Mouse (Mus musculus) CH12.LX (cell line): ENCODE data around the gene Gpr50. TPM values are rescaled to one million over a fixed set of nuclear protein-coding genes. Genes with fewer than 3 reads are reported as not detected.

ENCODE experiments used
- DNase-seq: peaks from one replicate; pipeline ENCODE4 v3.0.0-alpha.2; 2013; ENCODE audit errors: extremely low read depth
- H3K27ac ChIP-seq: 2 replicates; pipeline ENCODE4 v1.5.1; 2012; ENCODE audit warnings: low read depth, mild to moderate bottlenecking, control low read depth, moderate library complexity; ENCODE audit not compliant: insufficient read depth
- H3K27me3 ChIP-seq: replicated peaks from 2 replicates; pipeline ENCODE3; 2012; ENCODE audit warnings: inconsistent platforms
- H3K36me3 ChIP-seq, 2 experiments: replicated peaks in 1 of 2; 2 replicates each; pipeline versions ENCODE3 to v1.6.1; 2012; ENCODE audit warnings: inconsistent platforms in 1 of 2, low read length in 1 of 2, mild to moderate bottlenecking in 1 of 2, mixed read lengths in 1 of 2, moderate library complexity in 1 of 2; ENCODE audit not compliant: control insufficient read depth in 1 of 2, insufficient read depth in 1 of 2
- H3K4me1 ChIP-seq, 2 experiments: 2 replicates each; pipeline ENCODE4 v1.6.1; 2012; ENCODE audit warnings: inconsistent platforms in 1 of 2, moderate library complexity in 1 of 2; ENCODE audit not compliant: insufficient read depth in 2 of 2, control insufficient read depth in 1 of 2
- H3K4me2 ChIP-seq: 2 replicates; pipeline ENCODE4 v1.6.1; 2012; ENCODE audit warnings: low read depth, mild to moderate bottlenecking, control low read depth; ENCODE audit not compliant: poor library complexity, insufficient read depth, severe bottlenecking
- H3K4me3 ChIP-seq, 3 experiments: fragments of 150-350 bp in 1 of 3; sonication (generic) in 1 of 3; replicated peaks in 1 of 3; 2 replicates each; pipeline versions ENCODE3 to v1.5.1; 2011 to 2012; ENCODE audit warnings: low read depth in 2 of 3, low read length in 2 of 3, mild to moderate bottlenecking in 2 of 3, moderate library complexity in 2 of 3, control low read depth in 1 of 3, improper control_type of control experiment in 1 of 3, inconsistent platforms in 1 of 3, mixed read lengths in 1 of 3; ENCODE audit not compliant: poor library complexity in 1 of 3
- H3K79me2 ChIP-seq: replicated peaks from 2 replicates; pipeline ENCODE4 v1.6.1; 2012; ENCODE audit warnings: mild to moderate bottlenecking, moderate library complexity; ENCODE audit not compliant: control insufficient read depth, poor library complexity, insufficient read depth, severe bottlenecking; ENCODE audit errors: extremely low read depth
- H3K9ac ChIP-seq: 2 replicates; pipeline ENCODE4 v1.6.1; 2012; ENCODE audit warnings: low read depth, mild to moderate bottlenecking, control low read depth, moderate library complexity; ENCODE audit not compliant: insufficient read depth
- H3K9me3 ChIP-seq: replicated peaks from 2 replicates; pipeline ENCODE3; 2012; ENCODE audit warnings: low read length, inconsistent platforms, mixed read lengths
- BHLHE40 ChIP-seq: IDR thresholded peaks from 2 replicates; pipeline ENCODE4 v1.6.1; 2011; ENCODE audit warnings: mild to moderate bottlenecking, low read depth, low read length, improper control_type of control experiment
- CHD2 ChIP-seq: IDR thresholded peaks from 2 replicates; pipeline ENCODE4 v1.6.1; 2011; ENCODE audit warnings: low read length, improper control_type of control experiment
- CTCF ChIP-seq, 2 experiments: IDR thresholded peaks in 1 of 2; conservative IDR thresholded peaks in 1 of 2; 2 replicates each; pipeline ENCODE4 v1.5.1; 2011 to 2012; ENCODE audit warnings: low read depth in 2 of 2, low read length in 2 of 2, improper control_type of control experiment in 1 of 2, inconsistent platforms in 1 of 2, mild to moderate bottlenecking in 1 of 2, moderate library complexity in 1 of 2
- EP300 ChIP-seq: IDR thresholded peaks from 2 replicates; pipeline ENCODE4 v1.6.1; 2011; ENCODE audit warnings: low read length, improper control_type of control experiment
- JUN ChIP-seq: IDR thresholded peaks from 2 replicates; pipeline ENCODE4 v1.6.1; 2011; ENCODE audit warnings: low read depth, mild to moderate bottlenecking, low read length, improper control_type of control experiment, moderate library complexity; ENCODE audit not compliant: insufficient read depth
- KAT2A ChIP-seq: IDR thresholded peaks from 2 replicates; pipeline ENCODE4 v1.6.1; 2012; ENCODE audit warnings: low read length, improper control_type of control experiment, inconsistent platforms; ENCODE audit not compliant: insufficient replicate concordance
- MAX ChIP-seq: IDR thresholded peaks from 2 replicates; pipeline ENCODE4 v1.6.1; 2011; ENCODE audit warnings: low read length, improper control_type of control experiment
- POLR2A ChIP-seq: IDR thresholded peaks from 2 replicates; pipeline ENCODE4 v1.6.1; 2011; ENCODE audit warnings: low read depth, mild to moderate bottlenecking, improper control_type of control experiment, low read length
- POLR2AphosphoS2 ChIP-seq: IDR thresholded peaks from 2 replicates; pipeline ENCODE4 v1.6.1; 2011; ENCODE audit warnings: low read depth, low read length, improper control_type of control experiment
- RAD21 ChIP-seq: IDR thresholded peaks from 2 replicates; pipeline ENCODE4 v1.6.1; 2011; ENCODE audit warnings: low read depth, mild to moderate bottlenecking, low read length, improper control_type of control experiment, moderate library complexity
- RCOR1 ChIP-seq: conservative IDR thresholded peaks from 2 replicates; pipeline ENCODE4 v1.6.1; 2012; ENCODE audit warnings: low read depth, mild to moderate bottlenecking, inconsistent platforms, low read length, improper control_type of control experiment
- SMC3 ChIP-seq: IDR thresholded peaks from 2 replicates; pipeline ENCODE4 v1.6.1; 2011; ENCODE audit warnings: low read depth, low read length, improper control_type of control experiment
- ZMIZ1 ChIP-seq: IDR thresholded peaks from 2 replicates; pipeline ENCODE4 v1.6.1; 2012; ENCODE audit warnings: low read depth, mild to moderate bottlenecking, inconsistent platforms, low read length, improper control_type of control experiment
- dilution Hi-C: fragments of 300-500 bp; cut with MboI; formaldehyde crosslinking; loops from 2 replicates; pipeline ENCODE4 v1.14.3; 2020; ENCODE audit warnings: low sequenced_read_pairs; ENCODE audit not compliant: extremely low pct_unique_long_range_greater_than_20kb, extremely low pct_ligation_motif_present
- in situ Hi-C: fragments of 300-500 bp; cut with MboI; formaldehyde crosslinking; loops from 3 replicates; pipeline ENCODE4 v1.14.3; 2019; ENCODE audit warnings: low sequenced_read_pairs, low pct_ligation_motif_present, low pct_unique_long_range_greater_than_20kb, mixed read lengths
- polyA plus RNA-seq: library from polyadenylated mRNA; unstranded; fragments of >175 nt; gene quantifications from 2 replicates; pipeline ENCODE4 v1.2.1, GENCODE M21; 2012; ENCODE audit warnings: low read depth; ENCODE audit not compliant: insufficient read length
- total RNA-seq, 2 experiments: library from RNA; depleted of rRNA; stranded (reverse); fragments of 300-350 nt in 1 of 2; fragments of >200 nt in 1 of 2; gene quantifications; 2 replicates each; pipeline ENCODE4 v1.2.3; 2012 to 2014

The Gpr50 gene
- total and polyA plus RNA-seq, 3 experiments: not detected

DNA sequence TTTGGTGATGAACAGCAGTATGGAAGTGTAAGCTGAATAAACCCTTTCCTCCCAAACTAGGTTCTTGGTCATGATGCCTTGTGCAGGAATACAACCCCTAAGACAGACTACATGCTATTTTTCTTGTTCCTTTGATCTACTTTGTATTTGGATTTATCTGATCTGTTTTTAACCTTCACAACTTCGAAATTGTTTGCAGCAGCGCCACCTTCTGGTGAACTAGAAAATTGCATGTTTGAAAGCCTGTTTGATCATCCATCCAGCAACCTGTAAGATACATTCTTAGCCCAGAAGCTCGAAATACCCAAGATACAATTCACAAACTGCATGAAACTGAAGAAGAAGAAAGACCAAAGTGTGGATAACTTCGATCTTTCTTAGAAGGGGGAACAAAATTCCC lies 35.2 kb upstream of the Gpr50 start:
- no peaks in the 10 kb centered on the region for H3K4me1 ChIP-seq
- H3K9me3 ChIP-seq: no peaks in the 10 kb centered on the region
- no peak overlapping the region for H3K9ac ChIP-seq
- no peak overlapping the region for H3K4me3 ChIP-seq
- TF ChIP-seq ZMIZ1 (no peak), CTCF (conservative IDR thresholded peaks at IDR 0.05 in 1 of 2, IDR thresholded peaks at IDR 0.05 in 1 of 2; ENCODE audit: low read depth in 2 of 2, low read length in 2 of 2) (peak; percentile 44 to 62; a peak in 3 of 4 replicates), SMC3 (peak; percentile 22; the same call in 1 of the 2 replicates), JUN (no peak), RAD21 (peak; percentile 53), EP300 (no peak), BHLHE40 (no peak)
- H3K79me2 ChIP-seq: no peaks in the 10 kb centered on the region
- in situ Hi-C loops: no loop called here
- DNase-seq: peak; percentile 38
- no peak overlapping the region for H3K4me2 ChIP-seq
- no peaks in the 10 kb centered on the region for H3K36me3 ChIP-seq
- no peaks in the 10 kb centered on the region for H3K27me3 ChIP-seq
- dilution Hi-C loops: no loop called here
- no peak overlapping the region for H3K27ac ChIP-seq

DNA sequence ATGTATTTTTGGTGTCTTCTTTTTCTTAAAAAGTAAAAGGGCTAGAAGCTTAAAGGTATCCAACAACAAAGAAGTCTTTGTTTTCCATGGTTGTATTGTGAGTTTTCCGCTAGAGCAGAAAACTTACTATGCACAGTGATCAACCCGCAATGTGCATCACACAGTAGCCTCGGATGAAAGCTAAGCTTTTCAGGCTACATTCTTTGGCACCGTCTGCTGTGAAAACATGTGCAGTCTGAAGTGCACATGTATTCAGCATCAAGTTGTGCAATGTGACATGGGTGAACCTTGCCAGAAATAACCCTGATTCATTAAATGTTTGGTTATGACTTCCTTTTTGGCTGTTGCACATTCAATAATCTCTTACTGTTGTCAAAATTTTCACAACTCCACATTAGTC lies 32.8 kb upstream of the Gpr50 start:
- H3K27me3 ChIP-seq: no peaks in the 10 kb centered on the region
- DNase-seq: no peak
- in situ Hi-C loops (no loop called here), dilution Hi-C loops (no loop called here)
- no peak overlapping the region for H3K27ac ChIP-seq
- no peaks in the 10 kb centered on the region for H3K79me2 ChIP-seq
- no peaks in the 10 kb centered on the region for H3K36me3 ChIP-seq
- TF ChIP-seq KAT2A (no peak), RCOR1 (no peak), CHD2 (no peak), BHLHE40 (no peak)
- H3K9me3 ChIP-seq: no peaks in the 10 kb centered on the region
- no peak overlapping the region for H3K4me3 ChIP-seq
- no peaks in the 10 kb centered on the region for H3K4me1 ChIP-seq
- no peak overlapping the region for H3K4me2 ChIP-seq
- no peak overlapping the region for H3K9ac ChIP-seq

DNA sequence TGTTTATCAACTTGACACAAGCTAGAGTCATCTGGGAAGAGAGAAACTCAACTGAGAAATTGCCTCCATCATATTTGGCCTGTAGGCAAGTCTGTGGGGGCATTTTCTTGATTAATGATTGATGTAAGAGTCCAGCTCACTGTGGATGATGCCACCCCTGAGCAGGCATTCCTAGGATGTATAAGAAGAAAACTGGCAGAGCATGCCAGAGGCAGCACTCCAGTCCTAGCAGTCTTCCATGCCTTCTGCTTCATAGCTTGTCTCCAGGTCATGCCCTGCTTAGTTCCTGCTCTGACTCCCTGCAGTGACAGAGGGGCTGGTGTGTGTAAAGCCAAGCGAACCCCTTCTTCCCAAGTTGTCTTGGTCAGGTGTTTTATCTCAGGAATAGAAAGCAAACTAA lies 32.3 kb upstream of the Gpr50 start:
- no peaks in the 10 kb centered on the region for H3K9me3 ChIP-seq
- dilution Hi-C loops: no loop called here
- H3K36me3 ChIP-seq: no peaks in the 10 kb centered on the region
- H3K4me1 ChIP-seq: no peaks in the 10 kb centered on the region
- no peaks in the 10 kb centered on the region for H3K79me2 ChIP-seq
- no peak overlapping the region for H3K27ac ChIP-seq
- no peak for TF ChIP-seq MAX
- no peak for TF ChIP-seq POLR2A
- no peak for TF ChIP-seq POLR2AphosphoS2
- no peak for DNase-seq
- H3K9ac ChIP-seq: no peak overlapping the region
- no peak overlapping the region for H3K4me3 ChIP-seq
- H3K27me3 ChIP-seq: no peaks in the 10 kb centered on the region
- H3K4me2 ChIP-seq: no peak overlapping the region
- in situ Hi-C loops: no loop called here
